Mouse (Mus musculus): ENCODE results near the gene Olfr954. TPM values are rescaled to one million over a fixed set of nuclear protein-coding genes. Genes with fewer than 3 reads are reported as not detected.

The Olfr954 gene
- polyA plus RNA-seq (2012): not detected in 2 replicates

DNA sequence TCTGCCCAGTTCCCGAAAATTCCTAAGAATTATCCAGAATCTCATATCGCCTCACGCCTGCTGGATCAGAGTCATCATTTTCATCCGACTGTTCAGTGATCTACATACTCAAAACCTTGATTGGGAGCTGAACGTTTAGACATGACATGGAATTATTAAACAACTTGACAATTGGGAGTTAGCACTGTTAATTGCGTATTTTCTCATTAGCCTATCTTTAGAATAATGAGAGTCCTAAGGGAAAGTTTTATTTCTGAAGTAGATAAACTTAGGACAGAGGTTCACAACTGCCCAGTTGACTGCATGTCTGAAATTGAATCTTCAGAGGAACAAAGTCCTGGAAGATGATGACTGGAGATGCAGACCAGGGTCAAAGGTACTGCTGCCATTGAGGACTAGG is at the start of gene Olfr954:
Gene Olfr954, plus strand, starts transcription at position 301 of the 400 bp plus-strand sequence.

DNA sequence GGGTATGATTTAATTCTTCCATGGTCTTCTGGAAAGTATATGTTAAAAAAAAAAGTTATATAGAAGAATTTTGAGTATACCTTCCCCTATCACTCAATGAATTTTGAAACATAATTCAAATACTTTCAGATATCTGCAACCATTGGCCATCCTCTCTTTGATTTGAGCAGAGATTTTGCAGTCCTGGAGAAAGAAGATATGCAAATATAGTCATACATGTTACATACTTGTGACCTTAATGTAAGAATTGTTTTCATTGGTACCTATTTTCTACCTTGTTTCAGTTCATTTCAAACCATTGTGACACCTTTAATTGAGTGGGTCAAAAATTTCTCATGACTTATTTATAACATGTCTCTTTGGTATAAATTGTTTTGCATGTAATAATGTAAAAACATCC is 29.5 kb upstream of the Olfr954 start, which contains the start of gene Olfr952:
Gene Olfr952, minus strand, starts transcription at position 101 of the 400 bp plus-strand sequence.

DNA sequence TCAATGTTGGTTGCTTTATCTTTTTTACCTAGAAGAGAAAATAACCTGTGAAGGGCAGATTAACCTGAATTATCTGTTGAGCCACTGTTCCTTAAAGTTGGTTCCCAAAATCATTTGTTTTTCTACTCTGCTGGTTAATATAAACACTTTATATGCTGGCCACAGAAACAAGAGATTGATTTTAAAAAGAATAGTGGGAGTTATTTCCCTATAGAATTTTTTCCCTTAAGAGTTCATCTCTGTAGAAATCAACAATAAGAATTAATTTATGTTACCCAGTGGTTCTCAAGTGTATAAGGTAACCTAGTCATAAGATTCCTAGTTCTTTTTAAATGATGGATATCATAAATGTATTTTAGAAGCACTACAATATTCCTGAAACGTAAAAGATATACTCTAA is 15.3 kb downstream of the Olfr954 start, which contains the start of gene Olfr955:
Gene Olfr955, minus strand, starts transcription at position 101 of the 400 bp plus-strand sequence.

DNA sequence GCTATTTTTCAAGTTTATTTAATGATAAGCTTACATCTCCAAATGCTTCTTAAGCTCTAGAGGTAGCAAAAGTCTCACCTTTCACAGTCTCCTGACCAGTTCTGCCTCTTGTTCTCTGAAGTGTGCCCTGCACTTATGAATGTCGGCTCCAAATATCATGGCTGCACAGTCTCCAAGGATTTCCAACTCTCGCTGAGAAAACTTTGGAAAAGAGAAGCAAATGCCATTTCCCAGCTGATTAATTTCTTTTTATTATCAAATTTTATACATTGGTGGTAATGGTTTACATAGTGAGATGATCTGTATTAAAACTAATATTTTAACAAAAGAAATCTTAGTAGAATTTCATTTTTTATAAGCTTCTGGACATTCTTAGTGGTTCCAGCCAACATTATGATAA is 37.4 kb downstream of the Olfr954 start, which contains the start of gene Olfr44:
Gene Olfr44, minus strand, starts transcription at position 101 of the 400 bp plus-strand sequence.

Other genes with a start within 250 kb of the Olfr954 start
- gene Olfr1537, start 206.7 kb upstream of the Olfr954 start, polyA plus RNA-seq (2012): not detected in 2 replicates
- gene Olfr945, start 179.9 kb upstream of the Olfr954 start, polyA plus RNA-seq (2012): not detected in 2 replicates
- not detected in 2 replicates for gene Olfr948, start 130.7 kb upstream of the Olfr954 start, polyA plus RNA-seq (2012)
- not detected in 2 replicates for gene Olfr951, start 69.3 kb upstream of the Olfr954 start, polyA plus RNA-seq (2012)
- gene Olfr952, start 29.6 kb upstream of the Olfr954 start, polyA plus RNA-seq (2012): not detected in 2 replicates
- 0.05 TPM in 1 of 2 replicates, not detected in the other for gene Olfr955, start 15.2 kb downstream of the Olfr954 start, polyA plus RNA-seq (2012)
- gene Olfr44, start 37.3 kb downstream of the Olfr954 start, polyA plus RNA-seq (2012): not detected in 2 replicates
- gene Olfr957, start 59.1 kb downstream of the Olfr954 start, polyA plus RNA-seq (2012): not detected in 2 replicates
- not detected in 2 replicates for gene Olfr958, start 97.4 kb downstream of the Olfr954 start, polyA plus RNA-seq (2012)
- gene Olfr959, start 118.9 kb downstream of the Olfr954 start, polyA plus RNA-seq (2012): not detected in 2 replicates
- gene AW551984, start 147.7 kb downstream of the Olfr954 start, polyA plus RNA-seq (2012): not detected in 2 replicates
- gene Olfr148, start 154.0 kb downstream of the Olfr954 start, polyA plus RNA-seq (2012): not detected in 2 replicates
- gene Olfr960, start 164.7 kb downstream of the Olfr954 start, polyA plus RNA-seq (2012): not detected in 2 replicates
- gene Olfr961, start 188.4 kb downstream of the Olfr954 start, polyA plus RNA-seq (2012): not detected in 2 replicates
- gene Olfr963, start 210.5 kb downstream of the Olfr954 start, polyA plus RNA-seq (2012): not detected in 2 replicates